Mouse (Mus musculus) CH12.LX (cell line): Measurements from ENCODE around the gene Prkag3. TPM values are rescaled to one million over a fixed set of nuclear protein-coding genes. Genes with fewer than 3 reads are reported as not detected.

Experiments used
- DNase-seq: peaks from one replicate; pipeline ENCODE4 v3.0.0-alpha.2; 2013; ENCODE audit errors: extremely low read depth
- H3K27ac ChIP-seq: 2 replicates; pipeline ENCODE4 v1.5.1; 2012; ENCODE audit warnings: low read depth, mild to moderate bottlenecking, control low read depth, moderate library complexity; ENCODE audit not compliant: insufficient read depth
- H3K27me3 ChIP-seq: replicated peaks from 2 replicates; pipeline ENCODE3; 2012; ENCODE audit warnings: inconsistent platforms
- H3K36me3 ChIP-seq, 2 experiments: replicated peaks in 1 of 2; 2 replicates each; pipeline versions ENCODE3 to v1.6.1; 2012; ENCODE audit warnings: inconsistent platforms in 1 of 2, low read length in 1 of 2, mild to moderate bottlenecking in 1 of 2, mixed read lengths in 1 of 2, moderate library complexity in 1 of 2; ENCODE audit not compliant: control insufficient read depth in 1 of 2, insufficient read depth in 1 of 2
- H3K4me1 ChIP-seq, 2 experiments: 2 replicates each; pipeline ENCODE4 v1.6.1; 2012; ENCODE audit warnings: inconsistent platforms in 1 of 2, moderate library complexity in 1 of 2; ENCODE audit not compliant: insufficient read depth in 2 of 2, control insufficient read depth in 1 of 2
- H3K4me2 ChIP-seq: 2 replicates; pipeline ENCODE4 v1.6.1; 2012; ENCODE audit warnings: low read depth, mild to moderate bottlenecking, control low read depth; ENCODE audit not compliant: poor library complexity, insufficient read depth, severe bottlenecking
- H3K4me3 ChIP-seq, 3 experiments: fragments of 150-350 bp in 1 of 3; sonication (generic) in 1 of 3; replicated peaks in 1 of 3; 2 replicates each; pipeline versions ENCODE3 to v1.5.1; 2011 to 2012; ENCODE audit warnings: low read depth in 2 of 3, low read length in 2 of 3, mild to moderate bottlenecking in 2 of 3, moderate library complexity in 2 of 3, control low read depth in 1 of 3, improper control_type of control experiment in 1 of 3, inconsistent platforms in 1 of 3, mixed read lengths in 1 of 3; ENCODE audit not compliant: poor library complexity in 1 of 3
- H3K79me2 ChIP-seq: replicated peaks from 2 replicates; pipeline ENCODE4 v1.6.1; 2012; ENCODE audit warnings: mild to moderate bottlenecking, moderate library complexity; ENCODE audit not compliant: control insufficient read depth, poor library complexity, insufficient read depth, severe bottlenecking; ENCODE audit errors: extremely low read depth
- H3K9ac ChIP-seq: 2 replicates; pipeline ENCODE4 v1.6.1; 2012; ENCODE audit warnings: low read depth, mild to moderate bottlenecking, control low read depth, moderate library complexity; ENCODE audit not compliant: insufficient read depth
- H3K9me3 ChIP-seq: replicated peaks from 2 replicates; pipeline ENCODE3; 2012; ENCODE audit warnings: low read length, inconsistent platforms, mixed read lengths
- CHD2 ChIP-seq: IDR thresholded peaks from 2 replicates; pipeline ENCODE4 v1.6.1; 2011; ENCODE audit warnings: low read length, improper control_type of control experiment
- ELF1 ChIP-seq: IDR thresholded peaks from 2 replicates; pipeline ENCODE4 v1.6.1; 2014; ENCODE audit warnings: low read depth, mild to moderate bottlenecking, inconsistent platforms, low read length, improper control_type of control experiment
- GABPA ChIP-seq: IDR thresholded peaks from 2 replicates; pipeline ENCODE4 v1.6.1; 2012; ENCODE audit warnings: low read depth, low read length, improper control_type of control experiment, inconsistent platforms; ENCODE audit not compliant: insufficient replicate concordance
- HCFC1 ChIP-seq: IDR thresholded peaks from 2 replicates; pipeline ENCODE4 v1.6.1; 2012; ENCODE audit warnings: low read depth, mild to moderate bottlenecking, inconsistent platforms, low read length, improper control_type of control experiment
- IRF4 ChIP-seq: IDR thresholded peaks from 2 replicates; pipeline ENCODE4 v1.6.1; 2014; ENCODE audit warnings: low read depth, mild to moderate bottlenecking, inconsistent platforms, low read length, improper control_type of control experiment
- MAX ChIP-seq: IDR thresholded peaks from 2 replicates; pipeline ENCODE4 v1.6.1; 2011; ENCODE audit warnings: low read length, improper control_type of control experiment
- MAZ ChIP-seq: IDR thresholded peaks from 2 replicates; pipeline ENCODE4 v1.6.1; 2012; ENCODE audit warnings: low read depth, mild to moderate bottlenecking, inconsistent platforms, low read length, improper control_type of control experiment, moderate library complexity
- MXI1 ChIP-seq: IDR thresholded peaks from 2 replicates; pipeline ENCODE4 v1.6.1; 2011; ENCODE audit warnings: mild to moderate bottlenecking, low read depth, low read length, improper control_type of control experiment
- POLR2A ChIP-seq: IDR thresholded peaks from 2 replicates; pipeline ENCODE4 v1.6.1; 2011; ENCODE audit warnings: low read depth, mild to moderate bottlenecking, improper control_type of control experiment, low read length
- SIN3A ChIP-seq: IDR thresholded peaks from 2 replicates; pipeline ENCODE4 v1.6.1; 2012; ENCODE audit warnings: low read length, improper control_type of control experiment, inconsistent platforms
- SMC3 ChIP-seq: IDR thresholded peaks from 2 replicates; pipeline ENCODE4 v1.6.1; 2011; ENCODE audit warnings: low read depth, low read length, improper control_type of control experiment
- TBP ChIP-seq: conservative IDR thresholded peaks from 2 replicates; pipeline ENCODE4 v1.6.1; 2011; ENCODE audit warnings: low read depth, low read length, improper control_type of control experiment
- ZC3H11A ChIP-seq: IDR thresholded peaks from 2 replicates; pipeline ENCODE4 v1.6.1; 2012; ENCODE audit warnings: low read depth, mild to moderate bottlenecking, inconsistent platforms, low read length, improper control_type of control experiment
- dilution Hi-C: fragments of 300-500 bp; cut with MboI; formaldehyde crosslinking; loops from 2 replicates; pipeline ENCODE4 v1.14.3; 2020; ENCODE audit warnings: low sequenced_read_pairs; ENCODE audit not compliant: extremely low pct_unique_long_range_greater_than_20kb, extremely low pct_ligation_motif_present
- in situ Hi-C: fragments of 300-500 bp; cut with MboI; formaldehyde crosslinking; loops from 3 replicates; pipeline ENCODE4 v1.14.3; 2019; ENCODE audit warnings: low sequenced_read_pairs, low pct_ligation_motif_present, low pct_unique_long_range_greater_than_20kb, mixed read lengths
- polyA plus RNA-seq: library from polyadenylated mRNA; unstranded; fragments of >175 nt; gene quantifications from 2 replicates; pipeline ENCODE4 v1.2.1, GENCODE M21; 2012; ENCODE audit warnings: low read depth; ENCODE audit not compliant: insufficient read length
- total RNA-seq, 2 experiments: library from RNA; depleted of rRNA; stranded (reverse); fragments of 300-350 nt in 1 of 2; fragments of >200 nt in 1 of 2; gene quantifications; 2 replicates each; pipeline ENCODE4 v1.2.3; 2012 to 2014

Prkag3 gene
- total and polyA plus RNA-seq, 3 experiments = 0.09 to 0.13 TPM; not detected in 1

DNA sequence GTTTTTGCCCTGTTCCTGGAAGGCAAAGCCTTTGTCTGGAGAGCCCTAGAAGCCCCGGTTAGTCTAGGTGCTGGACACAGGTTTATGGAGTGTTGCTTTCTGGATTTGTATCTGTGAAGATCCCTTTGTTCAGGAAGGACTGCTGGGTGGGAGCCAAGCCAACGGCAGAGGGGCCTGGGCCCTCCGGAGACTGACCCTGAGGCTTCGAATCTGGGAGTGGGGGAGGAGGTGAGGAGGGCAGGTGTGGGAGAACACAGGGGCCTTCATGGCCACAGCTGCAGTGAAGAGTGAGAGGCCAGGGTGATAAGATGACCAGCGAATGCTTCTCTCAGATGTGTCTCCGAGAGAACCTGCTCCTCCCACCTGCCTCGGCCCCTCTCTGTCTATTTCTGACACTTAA lies 25.0 kb upstream of the Prkag3 start:
- Histone ChIP-seq H3K4me3 (no peak overlapping the region), H3K27me3 (peaks cover 24% of the 10 kb centered on the region)
- dilution Hi-C loops = no loop called here

GRCm38 (mm10) chr1:74773136-74773535 lies 24.1 kb upstream of the Prkag3 start:
- Histone ChIP-seq H3K4me2 (peak overlapping the region; percentile 94), H3K4me1 (peaks cover 19 to 46% of the 10 kb centered on the region in 2 experiments), H3K27me3 (peaks cover 24% of the 10 kb centered on the region), H3K9ac (peak overlapping the region; percentile 38; the same call in 1 of the 2 replicates), H3K27ac (no peak overlapping the region), H3K4me3 (peak overlapping the region in 2 of 3 experiments; percentile 27 to 34), H3K36me3 (no peaks in the 10 kb centered on the region), H3K9me3 (no peaks in the 10 kb centered on the region), H3K79me2 (no peaks in the 10 kb centered on the region)
- dilution Hi-C loops = no loop called here
- peak; percentile 91 for DNase-seq
- in situ Hi-C loops = loop anchor here (5.0 kb wide), 1 partner anchor 34 kb away; no protein-coding TSS in a partner anchor
- TF ChIP-seq ELF1 (peak; percentile 67), MAZ (peak; percentile 76; the same call in 1 of the 2 replicates), SMC3 (no peak), POLR2A (peak; percentile 67), ZC3H11A (no peak), TBP (peak; percentile 62), GABPA (no peak), MAX (peak; percentile 64), HCFC1 (peak; percentile 26; the same call in 1 of the 2 replicates), MXI1 (peak; percentile 62; the same call in 1 of the 2 replicates), CHD2 (peak; percentile 51), SIN3A (no peak)

More for the DNA sequence above, 25.0 kb upstream of the Prkag3 start:
- Histone ChIP-seq H3K9ac (peak overlapping the region; percentile 37; the same call in 1 of the 2 replicates), H3K4me1 (peaks cover 19 to 50% of the 10 kb centered on the region in 2 experiments), H3K4me2 (peak overlapping the region; percentile 86), H3K27ac (peak overlapping the region; percentile 49), H3K79me2 (no peaks in the 10 kb centered on the region), H3K9me3 (no peaks in the 10 kb centered on the region), H3K36me3 (no peaks in the 10 kb centered on the region)
- DNase-seq = no peak
- in situ Hi-C loops = loop anchor here (5.0 kb wide), 1 partner anchor 33 kb away; no protein-coding TSS in a partner anchor
- TF ChIP-seq MXI1 = 0 out of 2 replicates have a peak, but pooled peaks have one; percentile 30
- no peak for TF ChIP-seq SMC3
- 0 out of 2 replicates have a peak, but pooled peaks have one; percentile 8 for TF ChIP-seq IRF4
